Mouse (Mus musculus) embryonic stem cell, embryonic (primary cell): ENCODE results near the gene 1700028J19Rik.

ENCODE experiments used
- CTCF ChIA-PET, 4 experiments: fragments of 300-600 bp in 2 of 4; fragments of 350-600 bp in 2 of 4; sonication (Branson Sonifier 250); formaldehyde crosslinking; loops; one replicate each; lab custom pipeline; 2022; ENCODE audit warnings: inconsistent platforms in 2 of 4; lab: Charles Lee
- POLR2A ChIA-PET, 4 experiments: fragments of 300-600 bp in 2 of 4; fragments of 350-600 bp in 2 of 4; sonication (Branson Sonifier 250); formaldehyde crosslinking; loops; one replicate each; lab custom pipeline; 2022; ENCODE audit warnings: antibody characterized with exemption in 4 of 4, inconsistent platforms in 1 of 4; lab: Charles Lee

1700028J19Rik gene

DNA sequence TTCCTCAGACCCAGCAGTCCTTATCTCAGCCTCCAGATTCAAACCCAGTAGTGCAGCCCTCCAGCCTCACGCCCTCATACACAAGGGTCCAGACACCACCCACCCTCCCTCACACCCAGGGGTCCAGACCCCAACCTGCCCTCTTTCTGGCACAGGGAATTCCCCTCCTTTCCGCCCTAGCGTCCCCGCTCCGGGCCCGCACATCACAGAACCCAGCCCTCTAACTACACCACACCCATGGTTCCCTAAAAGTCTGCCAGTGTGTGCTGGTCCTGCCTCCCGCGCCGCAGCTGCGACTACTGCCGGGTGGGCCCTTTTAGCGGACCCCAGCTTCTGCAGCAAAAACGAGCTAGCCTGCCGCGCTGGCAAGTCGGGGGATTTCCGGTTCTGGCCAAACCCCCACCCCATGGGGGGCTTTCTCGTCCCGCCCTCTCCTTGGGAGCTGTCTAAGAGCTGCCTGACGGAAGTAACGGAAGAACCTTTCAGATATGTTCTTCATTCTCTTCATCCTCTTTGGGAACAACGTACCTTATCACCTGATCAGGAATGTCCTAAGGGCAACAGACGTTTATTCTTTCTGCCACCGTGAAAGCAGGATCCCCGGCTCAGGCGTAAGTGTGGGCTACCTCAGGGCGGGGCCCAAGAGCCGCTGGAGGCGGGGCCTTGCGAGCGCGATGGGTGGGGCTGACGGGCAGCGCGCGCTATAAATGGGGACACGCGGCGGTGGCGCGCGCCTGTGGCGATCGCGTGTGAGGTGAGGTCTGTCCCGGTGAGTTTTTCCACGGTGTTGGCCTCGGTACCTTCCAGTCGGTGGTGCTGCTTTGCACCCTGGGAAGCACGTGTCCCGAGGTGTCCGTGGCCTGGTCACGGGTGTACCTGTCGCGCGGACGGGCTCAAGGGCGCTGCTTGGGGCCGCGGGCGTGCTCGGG is at the start of gene 1700028J19Rik, which contains the start of gene 2410002F23Rik:
Gene 1700028J19Rik, minus strand, starts transcription at position 641 of the 929 bp plus-strand sequence.
Gene 2410002F23Rik, plus strand, starts transcription at position 668 of the 929 bp plus-strand sequence.
- POLR2A ChIA-PET = interaction anchor here (0.6 to 5.3 kb wide), 101 partner anchors 9 to 1967 kb away, joined by 3 to 67 read pairs (median 4); partner anchors contain the start of genes Klk1 (in 4 of the 4), Emc10 (in 2 of the 4), Fam71e1 (in 2 of the 4) and Gm36864 (in 2 of the 4)
- CTCF ChIA-PET = interaction anchor here (0.6 to 1.7 kb wide), 12 partner anchors 17 to 1695 kb away, joined by 3 to 6 read pairs (median 3); partner anchors contain the start of gene Klk1 (in 1 of the 4)

DNA sequence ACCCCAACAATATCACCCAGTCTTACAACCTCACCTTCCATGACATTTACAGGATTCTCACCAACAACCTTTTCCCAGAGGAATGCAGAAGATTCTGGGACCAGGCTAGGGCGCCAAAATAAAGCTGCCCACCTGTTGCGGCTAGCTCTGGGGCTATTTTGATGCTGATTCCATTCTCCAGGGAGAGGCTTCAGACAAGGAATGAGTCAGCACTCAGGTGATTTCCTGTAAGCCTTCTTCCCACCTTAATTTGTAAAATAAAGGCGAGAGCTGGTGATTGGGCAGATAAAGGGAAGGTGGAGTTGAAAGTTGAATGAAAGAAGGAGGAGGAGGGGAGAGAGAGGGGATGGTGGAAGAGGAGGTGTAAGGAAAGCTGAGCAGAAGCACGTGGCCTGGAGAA is 44.9 kb upstream of the 1700028J19Rik start:
- POLR2A ChIA-PET = interaction anchor here (0.6 to 3.7 kb wide), 19 partner anchors 10 to 557 kb away, joined by 3 to 36 read pairs (median 5); no protein-coding TSS in a partner anchor
- CTCF ChIA-PET = interaction anchor here in 1 of 4 experiments (0.6 kb wide), 1 partner anchor 621 kb away, joined by 5 read pairs; no protein-coding TSS in a partner anchor

DNA sequence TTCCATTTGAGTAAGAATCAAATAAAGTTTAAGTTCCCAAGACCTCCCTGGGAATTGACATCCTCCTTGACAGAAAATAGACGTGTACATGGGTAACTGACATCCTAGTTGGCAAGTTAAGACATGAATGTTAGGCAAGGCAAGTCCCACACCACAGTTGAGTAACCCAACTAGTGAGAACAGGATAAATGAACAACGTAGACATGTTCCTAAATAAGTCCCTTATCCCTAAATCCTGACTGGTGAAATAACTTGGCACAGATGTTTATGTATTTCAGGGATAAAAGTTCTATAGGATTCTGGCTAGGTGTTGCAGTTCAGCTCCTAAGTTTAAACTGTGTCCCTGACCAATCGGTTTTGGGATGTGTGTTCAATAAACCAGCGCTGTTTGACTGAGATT is 44.5 kb upstream of the 1700028J19Rik start:
- ChIA-PET POLR2A (interaction anchor here (1.0 to 3.7 kb wide), 15 partner anchors 10 to 194 kb away, joined by 3 to 36 read pairs (median 6); no protein-coding TSS in a partner anchor), CTCF (interaction anchor here in 2 of 4 experiments (0.6 kb wide), 3 partner anchors 430 to 621 kb away, joined by 4 to 5 read pairs (median 5); partner anchors contain the start of gene Klk10 (in 1 of the 2))

DNA sequence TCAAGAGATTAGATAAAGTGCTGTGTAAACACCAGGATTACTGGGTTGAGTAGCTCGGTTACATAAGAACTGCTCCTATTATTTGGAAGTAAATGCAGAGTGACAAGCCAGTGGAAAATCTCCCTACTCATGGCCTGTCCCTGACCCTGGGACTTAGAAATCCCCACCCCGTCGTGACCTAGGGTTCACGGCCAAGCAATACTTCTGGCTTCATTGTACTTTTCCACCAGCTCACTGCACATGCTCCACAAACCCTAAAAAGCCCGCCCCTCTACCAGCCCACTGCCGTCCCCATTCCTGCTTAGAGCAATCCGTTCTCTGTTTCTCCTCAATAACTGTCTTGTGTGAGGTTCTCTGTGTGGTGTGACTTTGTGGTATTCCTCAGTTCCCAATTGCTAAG is 41.3 kb upstream of the 1700028J19Rik start:
- ChIA-PET POLR2A (interaction anchor here (0.7 to 2.7 kb wide), 8 partner anchors 11 to 792 kb away, joined by 3 to 11 read pairs (median 5); partner anchors contain the start of genes 1700028J19Rik (in 1 of the 4) and 2410002F23Rik (in 1 of the 4)), CTCF (interaction anchor here in 1 of 4 experiments (0.6 to 1.0 kb wide), 2 partner anchors 11 to 30 kb away, joined by 3 to 4 read pairs; no protein-coding TSS in a partner anchor)

DNA sequence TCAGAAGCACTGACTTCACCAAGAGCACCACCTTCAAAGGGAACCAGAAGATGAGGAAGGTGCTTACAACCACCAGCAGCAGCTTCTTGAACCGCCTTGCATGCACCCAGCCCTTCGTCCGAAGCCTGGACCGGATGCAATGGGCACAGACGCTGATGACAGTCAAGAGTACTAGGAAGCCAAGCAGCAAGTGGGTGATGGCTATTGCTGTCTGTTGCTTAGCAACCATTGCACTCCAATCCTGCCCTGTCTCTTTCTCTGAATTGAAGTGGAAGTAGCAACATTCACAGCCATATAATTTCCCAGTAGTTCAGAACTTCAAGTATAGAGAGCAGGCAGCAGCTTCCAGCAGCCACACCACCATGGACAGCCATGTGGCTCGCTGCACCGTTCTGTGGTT is 35.1 kb upstream of the 1700028J19Rik start:
- POLR2A ChIA-PET = interaction anchor here in 2 of 4 experiments (0.5 to 2.6 kb wide), 5 partner anchors 23 to 1598 kb away, joined by 3 to 13 read pairs (median 3); no protein-coding TSS in a partner anchor
- CTCF ChIA-PET = interaction anchor here in 2 of 4 experiments (0.6 to 1.6 kb wide), 3 partner anchors 16 to 36 kb away, joined by 3 to 14 read pairs (median 4); no protein-coding TSS in a partner anchor

DNA sequence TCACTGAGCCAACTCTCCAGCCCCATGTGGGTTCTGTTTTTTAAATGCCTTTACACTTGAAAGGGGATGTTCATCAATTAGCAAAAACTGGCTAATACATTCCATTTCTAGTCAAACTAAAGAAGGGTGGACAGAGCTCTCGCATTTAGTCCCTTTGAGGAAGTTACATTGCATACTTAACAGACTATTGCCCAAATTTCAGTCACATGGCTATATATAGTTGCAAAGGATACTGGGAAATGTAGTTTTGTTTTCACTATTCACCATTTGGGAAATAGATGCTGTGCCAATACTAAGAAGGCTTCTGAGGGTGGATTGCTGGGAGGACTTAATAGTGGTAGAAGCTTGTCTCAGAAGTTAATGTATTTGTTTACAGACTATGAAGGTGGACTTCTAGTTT is 34.5 kb upstream of the 1700028J19Rik start:
- CTCF ChIA-PET = interaction anchor here in 2 of 4 experiments (0.6 to 1.8 kb wide), 4 partner anchors 15 to 367 kb away, joined by 3 to 14 read pairs (median 4); no protein-coding TSS in a partner anchor
- POLR2A ChIA-PET = interaction anchor here in 2 of 4 experiments (0.9 to 2.6 kb wide), 4 partner anchors 24 to 79 kb away, joined by 3 to 13 read pairs (median 4); no protein-coding TSS in a partner anchor

DNA sequence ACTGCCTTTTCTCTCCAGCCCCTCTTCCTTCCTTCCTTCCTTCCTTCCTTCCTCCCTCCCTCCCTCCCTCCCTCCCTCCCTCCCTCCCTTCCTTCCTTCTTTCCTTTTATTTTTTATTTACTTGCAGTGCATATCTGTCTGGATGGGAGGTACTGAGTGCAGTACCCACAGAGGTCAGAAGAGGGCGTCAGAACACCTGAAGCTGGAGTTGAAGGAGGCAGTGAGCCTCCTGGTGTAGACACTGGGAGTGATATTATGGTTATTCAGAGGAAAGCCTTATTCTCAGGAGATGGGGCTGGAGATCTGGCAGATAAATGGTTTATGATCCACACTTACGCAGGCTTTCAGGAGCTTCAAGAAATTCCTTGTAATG is 30.7 kb upstream of the 1700028J19Rik start:
- ChIA-PET POLR2A (interaction anchor here (0.6 to 3.1 kb wide), 43 partner anchors 8 to 471 kb away, joined by 3 to 46 read pairs (median 6); partner anchors contain the start of genes 1700028J19Rik (in 3 of the 4), 2410002F23Rik (in 3 of the 4), Fam71e1 (in 2 of the 4) and Emc10 (in 1 of the 4)), CTCF (interaction anchor here (0.5 to 3.0 kb wide), 25 partner anchors 11 to 244 kb away, joined by 3 to 23 read pairs (median 4); partner anchors contain the start of genes 1700028J19Rik (in 1 of the 4) and 2410002F23Rik (in 1 of the 4))

DNA sequence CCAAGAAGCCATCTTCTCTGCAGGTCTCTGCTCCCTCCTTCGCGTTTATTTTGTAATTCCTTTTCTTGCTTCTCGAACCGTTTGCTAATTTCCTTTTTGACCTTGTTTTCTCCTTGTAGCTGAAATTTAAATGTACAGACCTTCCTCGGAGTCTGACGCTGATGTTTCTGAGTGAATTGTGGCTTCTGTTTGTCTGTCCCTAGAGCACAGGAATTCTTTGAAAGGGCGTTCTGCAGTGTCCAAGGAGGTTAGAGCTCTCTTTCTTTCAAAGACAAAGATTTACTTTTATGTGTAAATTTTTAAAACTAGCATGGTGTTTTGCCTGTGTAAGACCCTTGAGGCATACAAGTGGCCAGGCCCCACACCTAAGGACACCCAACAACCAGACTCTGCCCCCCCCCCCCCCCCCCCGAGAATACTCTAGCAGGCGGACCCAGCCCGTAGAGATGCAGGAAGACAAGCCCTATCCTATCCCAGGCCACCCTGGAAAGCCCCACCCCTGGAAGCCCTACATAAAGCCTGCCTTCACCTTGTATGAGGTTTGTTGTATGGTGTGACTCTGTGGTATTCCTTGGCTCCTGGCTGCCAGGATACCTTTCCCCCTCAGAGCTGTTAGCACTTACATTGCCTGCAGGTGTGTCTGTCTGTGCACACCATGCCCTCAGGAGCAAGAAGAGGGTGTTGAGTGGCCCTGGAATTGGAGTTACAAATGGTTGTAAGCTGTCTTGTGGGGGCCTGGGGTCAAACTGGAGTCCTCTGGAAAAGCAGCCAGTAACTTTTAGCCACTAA is 30.2 kb upstream of the 1700028J19Rik start:
- POLR2A ChIA-PET = interaction anchor here (0.6 to 3.1 kb wide), 66 partner anchors 8 to 1621 kb away, joined by 3 to 46 read pairs (median 5); partner anchors contain the start of genes 1700028J19Rik (in 3 of the 4), 2410002F23Rik (in 3 of the 4), Fam71e1 (in 2 of the 4) and Emc10 (in 1 of the 4)
- CTCF ChIA-PET = interaction anchor here (0.5 to 3.0 kb wide), 32 partner anchors 11 to 425 kb away, joined by 3 to 23 read pairs (median 4); partner anchors contain the start of genes 1700028J19Rik (in 1 of the 4) and 2410002F23Rik (in 1 of the 4)

DNA sequence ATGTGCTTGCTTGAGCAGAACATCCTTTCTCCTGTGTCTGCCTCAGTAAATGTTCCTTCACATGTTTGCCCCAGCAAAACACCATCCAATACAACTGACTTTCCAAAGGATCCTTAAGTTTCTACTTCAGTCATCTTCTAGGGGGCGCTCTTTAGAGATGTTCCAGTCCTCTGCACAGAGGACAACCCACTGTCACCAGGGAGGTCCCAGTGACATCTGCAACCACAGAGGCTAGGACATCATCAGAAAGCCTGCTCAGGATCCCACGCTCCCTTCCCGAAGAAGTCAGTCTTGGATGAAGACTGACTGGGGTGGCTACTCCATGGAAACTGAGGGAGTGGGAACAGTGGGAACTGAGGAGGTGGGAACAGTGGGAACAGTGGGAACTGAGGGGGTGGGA is 29.1 kb upstream of the 1700028J19Rik start:
- POLR2A ChIA-PET = interaction anchor here in 3 of 4 experiments (0.7 to 2.8 kb wide), 4 partner anchors 29 to 589 kb away, joined by 3 to 22 read pairs (median 7); partner anchors contain the start of genes 1700028J19Rik (in 1 of the 3) and 2410002F23Rik (in 1 of the 3)
- CTCF ChIA-PET = interaction anchor here in 3 of 4 experiments (0.6 to 3.4 kb wide), 4 partner anchors 12 to 75 kb away, joined by 3 to 15 read pairs (median 8); no protein-coding TSS in a partner anchor

DNA sequence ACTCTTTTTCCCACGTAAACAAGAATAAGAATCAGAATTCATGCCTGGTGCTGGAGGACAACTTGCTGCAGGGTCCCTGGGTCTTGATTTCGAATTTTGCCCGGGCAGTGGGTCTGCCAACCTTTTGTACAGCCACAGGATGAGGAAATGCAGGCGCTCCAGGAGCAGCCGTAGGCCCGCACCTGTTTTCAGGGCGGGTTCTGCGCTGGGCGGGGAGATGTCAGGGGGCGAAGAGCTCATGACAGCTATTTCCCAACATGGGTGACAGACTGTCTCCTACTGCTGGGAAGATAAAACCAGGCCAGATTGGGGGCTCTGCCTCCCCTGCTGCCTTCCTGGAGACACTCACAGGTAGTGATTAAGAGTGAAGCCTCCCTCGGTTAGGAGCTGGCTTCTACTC is 27.6 kb upstream of the 1700028J19Rik start:
- POLR2A ChIA-PET = interaction anchor here (0.5 to 3.6 kb wide), 36 partner anchors 11 to 316 kb away, joined by 3 to 22 read pairs (median 5); partner anchors contain the start of genes 1700028J19Rik (in 2 of the 4), 2410002F23Rik (in 2 of the 4), Clec11a (in 1 of the 4) and Emc10 (in 1 of the 4)
- CTCF ChIA-PET = interaction anchor here (0.6 to 3.4 kb wide), 19 partner anchors 10 to 614 kb away, joined by 3 to 21 read pairs (median 3); partner anchors contain the start of genes 1700028J19Rik (in 1 of the 4) and 2410002F23Rik (in 1 of the 4)

DNA sequence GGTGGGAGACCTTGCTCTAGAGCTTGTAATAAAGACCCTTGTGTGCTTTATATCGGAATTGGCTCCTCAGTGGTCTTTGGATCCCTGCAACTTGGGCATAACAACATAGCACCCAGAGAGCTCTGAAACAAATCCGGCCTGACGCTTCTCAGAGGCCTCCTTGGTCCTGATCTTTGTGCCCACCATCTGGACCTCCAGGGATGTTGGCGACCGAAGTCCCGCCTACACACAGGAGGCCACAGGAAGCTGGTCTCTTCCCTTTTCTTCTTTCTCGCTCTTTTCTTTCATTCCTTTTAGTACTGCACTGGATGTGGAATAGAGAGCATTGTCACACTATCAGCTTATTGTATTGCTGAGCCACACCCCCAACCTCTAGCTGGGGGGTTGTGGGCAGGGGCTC is 27.0 kb upstream of the 1700028J19Rik start:
- ChIA-PET POLR2A (interaction anchor here (0.5 to 3.6 kb wide), 36 partner anchors 10 to 435 kb away, joined by 3 to 22 read pairs (median 5); partner anchors contain the start of genes 1700028J19Rik (in 2 of the 4), 2410002F23Rik (in 2 of the 4), Emc10 (in 1 of the 4) and Fam71e1 (in 1 of the 4)), CTCF (interaction anchor here (0.6 to 3.4 kb wide), 14 partner anchors 10 to 615 kb away, joined by 3 to 21 read pairs (median 4); partner anchors contain the start of genes 1700028J19Rik (in 1 of the 4) and 2410002F23Rik (in 1 of the 4))

DNA sequence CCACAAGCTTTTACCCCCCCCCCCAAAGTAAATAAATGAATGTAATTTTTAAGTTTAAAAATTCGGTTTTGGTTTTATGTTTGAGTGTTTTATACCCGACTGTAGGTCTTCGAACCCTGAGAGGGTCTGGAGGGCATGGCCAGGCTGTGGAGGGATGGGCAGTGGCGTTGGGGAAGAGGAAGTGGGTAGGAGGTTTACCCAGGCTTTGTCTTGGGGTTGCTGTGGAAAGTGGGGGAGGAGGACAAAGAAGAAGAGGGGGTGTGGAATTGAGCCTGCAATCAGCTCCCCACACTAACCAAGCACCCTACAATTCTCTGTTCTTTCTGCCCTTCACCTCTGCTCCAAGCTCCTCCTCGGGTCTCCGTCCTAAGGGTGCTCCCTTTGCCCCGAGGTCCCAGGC is 26.1 kb upstream of the 1700028J19Rik start:
- ChIA-PET CTCF (interaction anchor here in 2 of 4 experiments (0.9 to 3.4 kb wide), 5 partner anchors 9 to 249 kb away, joined by 3 to 21 read pairs (median 6); no protein-coding TSS in a partner anchor), POLR2A (interaction anchor here in 3 of 4 experiments (0.5 to 3.6 kb wide), 14 partner anchors 9 to 700 kb away, joined by 3 to 22 read pairs (median 4); partner anchors contain the start of genes Emc10 (in 1 of the 3), Fam71e1 (in 1 of the 3) and Izumo2 (in 1 of the 3))

DNA sequence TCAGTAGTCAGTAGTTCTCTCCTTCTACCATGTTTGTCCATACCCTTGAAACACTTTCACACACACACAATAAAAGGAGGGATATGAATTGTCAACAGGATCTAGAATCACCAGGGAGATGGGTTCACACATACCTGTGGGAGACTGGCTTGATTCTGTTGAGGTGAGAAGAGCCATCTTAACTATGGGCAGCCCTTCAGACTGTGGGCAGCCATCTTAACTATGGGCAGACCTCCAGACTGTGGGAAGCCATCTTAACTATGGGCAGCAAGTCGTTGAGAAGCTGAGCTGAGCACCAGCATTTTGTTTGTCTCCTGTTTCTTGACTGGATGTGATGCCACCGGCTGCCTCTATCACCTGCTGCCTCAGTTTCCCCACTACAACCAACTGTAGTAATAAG is 24.8 kb upstream of the 1700028J19Rik start:
- ChIA-PET POLR2A (interaction anchor here in 2 of 4 experiments (0.9 to 2.6 kb wide), 5 partner anchors 25 to 255 kb away, joined by 3 to 13 read pairs (median 5); partner anchors contain the start of genes 1700028J19Rik (in 1 of the 2), 2410002F23Rik (in 1 of the 2), Emc10 (in 1 of the 2) and Fam71e1 (in 1 of the 2)), CTCF (interaction anchor here in 2 of 4 experiments (1.4 to 1.5 kb wide), 2 partner anchors 8 to 9 kb away, joined by 3 to 6 read pairs; no protein-coding TSS in a partner anchor)

DNA sequence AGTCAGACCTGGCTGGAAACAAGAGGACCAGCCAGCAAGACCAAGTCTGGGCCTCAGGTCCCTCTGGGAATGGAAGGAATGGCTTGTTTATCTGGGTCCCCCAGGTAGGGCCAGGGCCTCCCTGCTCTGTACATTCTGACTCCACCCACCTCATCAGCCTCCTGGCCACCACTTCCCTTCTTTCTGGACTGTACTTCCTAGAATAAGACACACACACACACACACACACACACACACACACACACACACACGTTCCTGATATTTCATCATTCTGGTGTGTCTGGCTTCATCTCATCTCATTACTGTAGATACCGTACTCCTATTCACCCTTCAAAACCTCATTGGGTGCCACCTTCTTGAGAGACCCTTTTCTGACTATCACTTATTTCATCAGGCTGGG is 22.9 kb upstream of the 1700028J19Rik start:
- ChIA-PET POLR2A (interaction anchor here in 2 of 4 experiments (0.7 to 1.1 kb wide), 4 partner anchors 33 to 209 kb away, joined by 3 read pairs; no protein-coding TSS in a partner anchor), CTCF (interaction anchor here in 1 of 4 experiments (1.0 to 1.4 kb wide), 2 partner anchors 42 to 84 kb away, joined by 4 to 5 read pairs; no protein-coding TSS in a partner anchor)

DNA sequence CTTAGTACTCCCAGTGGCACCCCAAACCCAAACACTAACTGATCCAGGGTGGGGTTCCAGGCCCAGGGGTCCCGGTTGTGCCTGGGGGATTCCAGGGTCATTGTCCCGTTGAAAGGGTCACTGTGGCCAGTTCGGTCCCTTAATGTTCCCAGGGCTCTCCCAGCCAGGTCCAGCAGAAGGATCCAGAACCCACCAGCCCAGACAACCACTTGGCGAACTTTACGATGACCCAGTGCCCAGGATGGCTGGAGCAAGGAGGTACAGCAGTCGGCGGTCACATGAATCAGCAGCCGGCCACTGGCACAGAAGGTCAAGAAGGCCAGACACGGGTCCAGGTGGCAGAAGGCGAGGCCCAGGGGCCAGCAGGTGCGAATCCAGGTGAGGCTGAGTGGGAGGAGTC is 21.6 kb upstream of the 1700028J19Rik start:
- POLR2A ChIA-PET = interaction anchor here in 2 of 4 experiments (0.5 to 1.2 kb wide), 4 partner anchors 22 to 259 kb away, joined by 3 to 4 read pairs (median 3); partner anchors contain the start of genes 1700028J19Rik (in 1 of the 2) and 2410002F23Rik (in 1 of the 2)
- CTCF ChIA-PET = interaction anchor here in 1 of 4 experiments (0.9 to 1.4 kb wide), 3 partner anchors 85 to 280 kb away, joined by 3 to 4 read pairs (median 3); partner anchors contain the start of gene Pold1
